Comparison of ENCODE assay signal across 8 mouse cellular contexts in the genomic region with DNA sequence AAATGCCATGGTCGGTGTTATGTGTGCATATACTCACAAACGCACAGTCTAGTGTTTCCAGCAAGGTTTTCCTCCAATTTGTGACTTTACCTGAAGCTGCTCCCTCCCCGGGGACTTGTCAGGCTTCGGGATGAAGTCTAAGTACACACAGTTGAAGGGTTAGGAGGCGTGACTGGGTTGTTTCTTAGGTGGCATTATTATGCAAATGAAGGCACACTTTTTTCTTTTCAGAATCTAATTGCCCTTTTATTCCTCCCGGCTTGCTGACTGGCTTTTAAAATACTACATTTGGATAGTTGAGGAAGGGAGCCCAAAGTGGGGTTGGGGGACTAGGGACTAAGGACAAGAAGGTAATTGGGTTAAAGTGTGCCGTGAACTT. TPM values are rescaled to one million over a fixed set of nuclear protein-coding genes. Genes with fewer than 3 reads are reported as not detected.
DNase-seq lines count a peak whose midpoint lies in the region; ATAC-seq and TF ChIP-seq lines count a peak whose summit lies in the region.

No protein-coding gene starts in this region.

- no peak for TF ChIP-seq CTCF in heart, adult 2 months (IDR thresholded peaks at IDR 0.05)
- TF ChIP-seq CTCF in bone marrow macrophage, adult 2 months (IDR thresholded peaks at IDR 0.05; ENCODE audit: low read depth, low read length): no peak

- H3K36me3 ChIP-seq in heart, adult 2 months (ENCODE audit: control insufficient read depth, insufficient read depth, low read length): peaks cover 14% of the 10 kb centered on the region
- no peaks in the 10 kb centered on the region for H3K36me3 ChIP-seq in hindbrain, embryonic 13.5 days

- no peak for TF ChIP-seq EP300 in heart, adult 2 months (IDR thresholded peaks at IDR 0.05; ENCODE audit: insufficient read depth, low read depth, low read length)

- no peaks in the 10 kb centered on the region for H3K79me2 ChIP-seq in heart, adult 2 months (replicated peaks; ENCODE audit: control insufficient read depth, insufficient read depth, low read length)

- H3K27me3 ChIP-seq in heart, adult 2 months (ENCODE audit: control insufficient read depth, insufficient read depth, low read length): no peaks in the 10 kb centered on the region
- peaks cover 47% of the 10 kb centered on the region for H3K27me3 ChIP-seq in hindbrain, embryonic 13.5 days

- no peak overlapping the region for H3K9ac ChIP-seq in heart, adult 2 months (ENCODE audit: low read depth, low read length)
- no peak overlapping the region for H3K9ac ChIP-seq in hindbrain, embryonic 13.5 days

- 58% methylated on average over 7 of the region's 7 CpGs for WGBS in heart, adult 2 months
- 3% methylated on average over 7 of the region's 7 CpGs for WGBS in hindbrain, embryonic 13.5 days

- H3K27ac ChIP-seq in heart, adult 2 months: peak overlapping the region; percentile 86; the same call in 1 of the 2 replicates
- H3K27ac ChIP-seq in bone marrow macrophage, adult 2 months (ENCODE audit: insufficient read depth, low read depth, low read length): no peak overlapping the region
- no peak overlapping the region for H3K27ac ChIP-seq in hindbrain, embryonic 13.5 days

- intact Hi-C loops in heart, adult 2 months (cut with DNase I): no loop called here

- H3K4me1 ChIP-seq in heart, adult 2 months (ENCODE audit: control insufficient read depth, insufficient read depth, low read length): peaks cover 10% of the 10 kb centered on the region
- peaks cover 10% of the 10 kb centered on the region for H3K4me1 ChIP-seq in bone marrow macrophage, adult 2 months (ENCODE audit: control insufficient read depth, insufficient read depth, low read length)
- peaks cover 27% of the 10 kb centered on the region for H3K4me1 ChIP-seq in hindbrain, embryonic 13.5 days (replicated peaks)

- H3K9me3 ChIP-seq in hindbrain, embryonic 13.5 days: no peaks in the 10 kb centered on the region

- no peak for DNase-seq in heart, adult 2 months
- DNase-seq in heart, adult 8-10 months (ENCODE audit: low spot score): no peak
- peak; percentile 25 for DNase-seq in mesoderm, embryonic 11.5 days (ENCODE audit: low read depth, low spot score)
- DNase-seq in urinary bladder, adult 2 months (ENCODE audit: low spot score): no peak
- no peak for DNase-seq in cerebellum, adult 18-20 months

- peak overlapping the region; percentile 94 for H3K4me3 ChIP-seq in heart, adult 2 months
- peak overlapping the region; percentile 76 for H3K4me3 ChIP-seq in bone marrow macrophage, adult 2 months (ENCODE audit: insufficient read depth, low read length)
- H3K4me3 ChIP-seq in hindbrain, embryonic 13.5 days: peak overlapping the region; percentile 80

- no peak for TF ChIP-seq POLR2A in heart, adult 2 months (IDR thresholded peaks at IDR 0.05; ENCODE audit: insufficient read depth, low read depth, low read length)
- TF ChIP-seq POLR2A in bone marrow macrophage, adult 2 months (IDR thresholded peaks at IDR 0.05; ENCODE audit: borderline replicate concordance, low read depth, low read length): no peak

- H3K4me2 ChIP-seq in hindbrain, embryonic 13.5 days: peak overlapping the region; percentile 98

- ATAC-seq in hindbrain, embryonic 13.5 days (ENCODE audit: low FRiP score): no peak
- ATAC-seq in inflammation-experienced regulatory T-cells, adult 6 months: no peak

RNA-seq across cellular contexts. Expression of a gene that starts 3.6 kb away (rescaled TPM):
- total RNA-seq in heart, adult 2 months (2021): 10 to 100 TPM; 65.7 to 72.1 TPM
- polyA plus RNA-seq in heart, adult 2 months (2012; rRNA removed): 24.3 and 54.1 TPM in 2 replicates
- 10 to 100 TPM; 78.3 to 92.2 (median 79.8) TPM for total RNA-seq in heart, adult 8-10 months (2022)
- polyA plus RNA-seq in bone marrow macrophage, adult 2 months (2012; ENCODE audit: insufficient read depth, insufficient read length, missing spikeins): 58.9 and 73.9 TPM in 2 replicates
- polyA plus RNA-seq in hindbrain, embryonic 13.5 days (2015; fragmentation: Nextera tagmentation; extraction: Ambion mirVana): 85.3 and 95.5 TPM in 2 replicates
- 72.7 and 92.8 TPM in 2 replicates for polyA plus RNA-seq in urinary bladder, adult 2 months (2012; rRNA removed)
- polyA plus RNA-seq in inflammation-experienced regulatory T-cells, adult 6 months (2017; shearing (Covaris generic)): 10 to 100 TPM; 32.3 to 53.5 (median 48.0) TPM
